Mouse (Mus musculus): Measurements from ENCODE around the gene Raf1.
A peak's percentile ranks its signal among the peaks of the same experiment; 100 is the strongest.
"Not testable (repeated sequence)": the region's sequence is repeated elsewhere in the genome, so short reads cannot be mapped to it uniquely, and the experiment has no call there.

The Raf1 gene

GRCm38 (mm10) chr6:115684271-115684670 lies 7.8 kb upstream of the Raf1 start:
- DNase-seq (ENCODE audit: extremely low spot score, low spot score), result no peak

GRCm38 (mm10) chr6:115681066-115681465 lies 4.6 kb upstream of the Raf1 start:
- no peak for DNase-seq (ENCODE audit: extremely low spot score, low spot score)

GRCm38 (mm10) chr6:115678012-115678411 lies 1.6 kb upstream of the Raf1 start:
- no peak for DNase-seq (ENCODE audit: extremely low spot score, low spot score)

- DNase-seq (ENCODE audit: extremely low spot score, low spot score), result no peak
Measured at GRCm38 (mm10) chr6:115677441-115677840, 1.0 kb upstream of the Raf1 start.

GRCm38 (mm10) chr6:115675508-115676336 lies 713 bp downstream of the Raf1 start:
- peak; percentile 74 for DNase-seq (ENCODE audit: extremely low spot score, low spot score)

GRCm38 (mm10) chr6:115675166-115675507 lies 1.3 kb downstream of the Raf1 start:
- no peak for DNase-seq (ENCODE audit: extremely low spot score, low spot score)

GRCm38 (mm10) chr6:115674316-115674715 lies 2.1 kb downstream of the Raf1 start:
- DNase-seq (ENCODE audit: extremely low spot score, low spot score), result no peak

GRCm38 (mm10) chr6:115672700-115673099 lies 3.7 kb downstream of the Raf1 start:
- no peak for DNase-seq (ENCODE audit: extremely low spot score, low spot score)

- DNase-seq (ENCODE audit: extremely low spot score, low spot score), result no peak
Measured at GRCm38 (mm10) chr6:115666641-115667040, 9.8 kb downstream of the Raf1 start.

- no peak for DNase-seq (ENCODE audit: extremely low spot score, low spot score)
Measured at GRCm38 (mm10) chr6:115664268-115664667, 12.2 kb downstream of the Raf1 start.

GRCm38 (mm10) chr6:115658802-115659201 lies 17.6 kb downstream of the Raf1 start:
- DNase-seq (ENCODE audit: extremely low spot score, low spot score), result no peak

GRCm38 (mm10) chr6:115653939-115654338 lies 22.5 kb downstream of the Raf1 start:
- DNase-seq (ENCODE audit: extremely low spot score, low spot score), result no peak

- DNase-seq (ENCODE audit: extremely low spot score, low spot score), result no peak
Measured at GRCm38 (mm10) chr6:115651719-115652118, 24.7 kb downstream of the Raf1 start.

- no peak for DNase-seq (ENCODE audit: extremely low spot score, low spot score)
Measured at GRCm38 (mm10) chr6:115650476-115651427, 25.7 kb downstream of the Raf1 start.

- DNase-seq (ENCODE audit: extremely low spot score, low spot score), result no peak
Measured at GRCm38 (mm10) chr6:115649792-115650365, 26.6 kb downstream of the Raf1 start.

GRCm38 (mm10) chr6:115643315-115643714 lies 33.1 kb downstream of the Raf1 start:
- DNase-seq (ENCODE audit: extremely low spot score, low spot score), result no peak

GRCm38 (mm10) chr6:115638188-115638587 lies 38.2 kb downstream of the Raf1 start:
- DNase-seq (ENCODE audit: extremely low spot score, low spot score), result not testable (repeated sequence)

- DNase-seq (ENCODE audit: extremely low spot score, low spot score), result no peak
Measured at GRCm38 (mm10) chr6:115634015-115634414, 42.4 kb downstream of the Raf1 start.

- no peak for DNase-seq (ENCODE audit: extremely low spot score, low spot score)
Measured at GRCm38 (mm10) chr6:115631056-115631795, 45.2 kb downstream of the Raf1 start.

- DNase-seq (ENCODE audit: extremely low spot score, low spot score), result no peak
Measured at GRCm38 (mm10) chr6:115626121-115626520, 50.3 kb downstream of the Raf1 start.

- no peak for DNase-seq (ENCODE audit: extremely low spot score, low spot score)
Measured at GRCm38 (mm10) chr6:115620942-115621341, 55.5 kb downstream of the Raf1 start.

All from neural tube, embryonic 10.5 days (tissue).